Mouse (Mus musculus): Measurements from ENCODE around the gene Hpdl. TPM values are rescaled to one million over a fixed set of nuclear protein-coding genes. Genes with fewer than 3 reads are reported as not detected.

Gene Hpdl
- polyA plus RNA-seq, 1 experiment from 2014 or later: 1.5 TPM

DNA sequence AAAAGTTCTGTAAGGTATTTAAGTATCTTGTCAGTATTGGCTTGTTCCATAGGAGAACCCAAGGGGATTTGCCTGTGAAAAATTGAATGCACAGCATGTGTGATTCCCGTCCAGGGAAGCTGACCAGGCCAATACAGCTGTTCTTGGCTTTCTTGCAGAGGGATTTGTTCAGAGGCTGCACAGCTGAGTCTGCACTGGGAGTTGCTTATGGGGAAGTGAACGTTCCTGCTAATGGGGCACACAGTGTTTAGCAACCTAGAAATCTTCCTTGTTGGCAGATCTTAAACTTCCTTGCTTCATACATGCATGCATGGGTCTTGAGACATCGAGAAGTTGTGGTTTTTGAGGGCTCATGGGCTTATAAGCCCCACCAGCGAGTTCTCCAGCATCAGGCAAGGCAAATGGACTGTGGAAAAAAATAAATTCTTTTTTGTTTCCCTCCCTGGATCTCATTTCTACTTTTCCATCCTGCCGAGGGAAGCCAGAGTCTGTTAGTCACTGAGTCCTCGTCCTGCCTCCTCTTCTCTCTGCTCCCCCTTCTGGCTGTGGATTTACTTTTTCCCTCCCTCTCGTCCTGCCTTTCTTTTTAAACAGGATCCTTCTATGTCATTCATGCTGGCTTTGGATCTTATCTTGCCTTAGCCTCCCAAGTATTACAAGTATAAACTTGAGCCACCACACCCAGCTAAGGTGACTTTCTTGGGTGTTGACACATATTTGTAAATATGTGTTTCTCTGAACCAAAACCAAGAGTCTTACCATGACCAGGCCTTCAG lies 33.3 kb downstream of the Hpdl start:
- ATAC-seq (ENCODE audit: low read depth): no peak
- Histone ChIP-seq H3K27me3 (ENCODE audit: control insufficient read depth, insufficient read depth, low read length) (no peaks in the 10 kb centered on the region), H3K4me2 (ENCODE audit: low read depth, low read length) (no peak overlapping the region), H3K9me3 (ENCODE audit: control insufficient read depth, low read length) (peaks cover 3% of the 10 kb centered on the region; the same call in 1 of the 2 replicates), H3K36me3 (ENCODE audit: control insufficient read depth, insufficient read depth, low read length) (no peaks in the 10 kb centered on the region), H3K4me1 (ENCODE audit: control insufficient read depth, insufficient read depth, low read length) (no peaks in the 10 kb centered on the region), H3K27ac (ENCODE audit: low read depth, low read length) (no peak overlapping the region), H3K9ac (replicated peaks; ENCODE audit: low read depth, low read length) (no peak overlapping the region), H3K4me3 (ENCODE audit: low read depth, low read length) (no peak overlapping the region)
- 46% methylated on average over 7 of the region's 7 CpGs for WGBS

DNA sequence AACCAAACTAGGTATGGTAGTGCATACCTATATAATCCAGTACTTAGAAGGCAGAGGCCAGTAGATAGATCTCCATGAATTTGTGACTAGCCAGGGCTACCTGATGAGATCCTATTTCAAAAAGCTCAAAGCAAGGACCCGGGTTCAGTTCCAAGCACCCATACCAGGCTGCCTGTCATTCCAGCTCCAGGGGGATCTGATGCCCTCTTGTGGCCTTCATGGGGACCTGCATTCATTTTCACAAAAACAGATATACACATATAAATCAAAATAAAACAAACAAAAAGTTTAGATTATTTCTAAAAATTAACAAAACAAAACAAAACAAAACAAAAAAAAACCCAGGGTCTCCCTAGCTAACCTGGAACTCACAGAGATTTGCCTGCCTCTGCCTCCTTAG lies 34.9 kb downstream of the Hpdl start:
- no peak for ATAC-seq (ENCODE audit: low read depth)
- no peak overlapping the region for H3K4me3 ChIP-seq (ENCODE audit: low read depth, low read length)
- 0 out of 2 replicates have a peak, but pooled peaks cover 4% of the 10 kb centered on the region for H3K4me1 ChIP-seq (ENCODE audit: control insufficient read depth, insufficient read depth, low read length)
- H3K4me2 ChIP-seq (ENCODE audit: low read depth, low read length): no peak overlapping the region
- H3K9me3 ChIP-seq (ENCODE audit: control insufficient read depth, low read length): peaks cover 3% of the 10 kb centered on the region; the same call in 1 of the 2 replicates
- H3K9ac ChIP-seq (replicated peaks; ENCODE audit: low read depth, low read length): no peak overlapping the region
- H3K27ac ChIP-seq (ENCODE audit: low read depth, low read length): no peak overlapping the region
- H3K27me3 ChIP-seq (ENCODE audit: control insufficient read depth, insufficient read depth, low read length): no peaks in the 10 kb centered on the region
- H3K36me3 ChIP-seq (ENCODE audit: control insufficient read depth, insufficient read depth, low read length): no peaks in the 10 kb centered on the region
- 92% methylated on average over 1 of the region's 1 CpGs for WGBS

DNA sequence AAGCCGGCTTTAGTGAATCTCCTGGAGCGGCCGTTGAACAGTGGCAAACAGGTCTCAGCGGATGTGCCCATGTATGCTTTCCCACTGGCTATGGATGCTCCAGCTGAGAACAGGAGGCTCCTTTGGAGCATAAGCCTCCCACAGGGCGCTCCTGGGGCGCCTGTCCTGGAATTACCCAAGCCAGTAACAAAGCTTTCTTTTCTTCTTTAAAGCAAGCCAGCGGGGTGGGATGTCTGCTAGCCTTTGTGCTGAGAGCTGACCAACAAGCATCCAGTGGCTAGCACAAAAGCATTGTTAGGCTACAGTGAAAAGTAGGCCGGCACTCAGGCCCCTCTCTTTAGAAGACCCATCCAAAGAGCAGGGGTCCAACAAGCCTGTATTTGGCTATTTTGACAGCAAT lies 39.3 kb downstream of the Hpdl start:
- Histone ChIP-seq H3K4me2 (ENCODE audit: low read depth, low read length) (no peak overlapping the region), H3K9ac (replicated peaks; ENCODE audit: low read depth, low read length) (no peak overlapping the region), H3K27ac (ENCODE audit: low read depth, low read length) (no peak overlapping the region), H3K4me1 (ENCODE audit: control insufficient read depth, insufficient read depth, low read length) (0 out of 2 replicates have a peak, but pooled peaks cover 4% of the 10 kb centered on the region), H3K36me3 (ENCODE audit: control insufficient read depth, insufficient read depth, low read length) (no peaks in the 10 kb centered on the region), H3K9me3 (ENCODE audit: control insufficient read depth, low read length) (peaks cover 3% of the 10 kb centered on the region; the same call in 1 of the 2 replicates), H3K4me3 (ENCODE audit: low read depth, low read length) (no peak overlapping the region), H3K27me3 (ENCODE audit: control insufficient read depth, insufficient read depth, low read length) (no peaks in the 10 kb centered on the region)
- ATAC-seq (ENCODE audit: low read depth): no peak
- 7% methylated on average over 8 of the region's 8 CpGs for WGBS

DNA sequence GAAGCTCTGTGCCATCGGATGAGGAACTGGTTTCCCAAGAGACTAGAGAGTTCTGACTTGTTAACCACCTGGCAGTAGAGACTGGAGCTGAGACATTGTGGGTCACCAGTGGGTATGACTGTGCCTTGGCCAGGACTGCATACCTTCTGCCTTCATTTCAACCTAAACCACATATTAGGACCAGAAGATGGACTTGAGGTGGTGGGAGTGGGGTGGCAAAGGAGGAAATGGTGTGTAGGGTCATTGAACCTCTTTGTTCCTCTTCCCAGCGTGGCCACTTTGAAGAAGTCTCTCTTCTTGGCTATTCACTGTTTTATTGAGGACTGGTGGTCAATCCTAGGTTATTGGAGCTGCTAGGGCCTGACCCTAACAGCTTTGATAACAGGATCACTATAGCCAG lies 40.1 kb downstream of the Hpdl start:
- H3K4me1 ChIP-seq (ENCODE audit: control insufficient read depth, insufficient read depth, low read length): 0 out of 2 replicates have a peak, but pooled peaks cover 4% of the 10 kb centered on the region
- H3K4me2 ChIP-seq (ENCODE audit: low read depth, low read length): no peak overlapping the region
- WGBS: 11% methylated on average over 2 of the region's 2 CpGs
- H3K27me3 ChIP-seq (ENCODE audit: control insufficient read depth, insufficient read depth, low read length): no peaks in the 10 kb centered on the region
- H3K4me3 ChIP-seq (ENCODE audit: low read depth, low read length): no peak overlapping the region
- H3K9ac ChIP-seq (replicated peaks; ENCODE audit: low read depth, low read length): no peak overlapping the region
- no peak for ATAC-seq (ENCODE audit: low read depth)
- H3K36me3 ChIP-seq (ENCODE audit: control insufficient read depth, insufficient read depth, low read length): no peaks in the 10 kb centered on the region
- no peak overlapping the region for H3K27ac ChIP-seq (ENCODE audit: low read depth, low read length)
- H3K9me3 ChIP-seq (ENCODE audit: control insufficient read depth, low read length): no peaks in the 10 kb centered on the region

DNA sequence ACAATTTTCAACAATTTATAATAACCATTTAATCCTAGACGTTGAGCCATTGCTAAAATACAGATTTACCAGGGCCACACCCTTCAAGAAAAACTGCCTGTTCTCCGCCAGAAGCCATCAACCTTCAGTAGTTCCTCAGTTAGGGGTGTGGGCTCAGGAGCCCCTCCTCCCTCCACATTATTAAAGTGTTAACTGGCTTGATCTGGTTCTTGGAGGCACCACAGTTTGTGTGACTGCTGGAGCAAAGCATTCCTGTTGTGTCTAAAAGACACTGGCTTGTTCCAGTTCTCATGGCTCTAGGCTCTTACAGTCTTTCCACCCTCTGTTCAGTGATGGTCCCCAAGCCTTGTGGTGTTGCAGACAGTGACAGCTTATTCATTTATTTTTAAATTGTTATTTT lies 41.0 kb downstream of the Hpdl start:
- H3K36me3 ChIP-seq (ENCODE audit: control insufficient read depth, insufficient read depth, low read length): no peaks in the 10 kb centered on the region
- H3K4me2 ChIP-seq (ENCODE audit: low read depth, low read length): no peak overlapping the region
- H3K9me3 ChIP-seq (ENCODE audit: control insufficient read depth, low read length): no peaks in the 10 kb centered on the region
- no peak overlapping the region for H3K27ac ChIP-seq (ENCODE audit: low read depth, low read length)
- no peaks in the 10 kb centered on the region for H3K27me3 ChIP-seq (ENCODE audit: control insufficient read depth, insufficient read depth, low read length)
- H3K9ac ChIP-seq (replicated peaks; ENCODE audit: low read depth, low read length): no peak overlapping the region
- WGBS: 74% methylated on average over 2 of the region's 2 CpGs
- no peak for ATAC-seq (ENCODE audit: low read depth)
- no peak overlapping the region for H3K4me3 ChIP-seq (ENCODE audit: low read depth, low read length)
- 0 out of 2 replicates have a peak, but pooled peaks cover 4% of the 10 kb centered on the region for H3K4me1 ChIP-seq (ENCODE audit: control insufficient read depth, insufficient read depth, low read length)

DNA sequence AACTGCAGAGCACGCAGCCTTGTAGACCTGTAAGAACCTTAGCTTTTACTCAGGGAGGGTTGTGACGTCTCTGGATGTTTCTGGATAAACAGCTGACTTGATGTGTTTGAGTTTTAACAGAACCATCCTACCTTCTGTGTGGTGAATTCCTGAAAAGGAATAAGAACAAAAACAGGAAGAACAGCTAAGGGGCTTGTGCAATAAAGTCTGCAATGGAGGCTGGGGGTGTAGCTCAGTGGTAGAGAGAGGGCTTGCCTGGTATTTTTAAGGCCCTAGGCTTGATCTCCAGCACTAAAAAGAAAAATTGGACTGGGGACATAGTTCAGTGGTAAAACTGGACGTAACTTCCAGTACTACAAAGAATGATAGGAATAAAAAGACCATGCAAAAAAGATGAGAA lies 44.4 kb downstream of the Hpdl start:
- no peak overlapping the region for H3K4me3 ChIP-seq (ENCODE audit: low read depth, low read length)
- H3K9ac ChIP-seq (replicated peaks; ENCODE audit: low read depth, low read length): no peak overlapping the region
- H3K27me3 ChIP-seq (ENCODE audit: control insufficient read depth, insufficient read depth, low read length): no peaks in the 10 kb centered on the region
- no peak overlapping the region for H3K4me2 ChIP-seq (ENCODE audit: low read depth, low read length)
- no peaks in the 10 kb centered on the region for H3K36me3 ChIP-seq (ENCODE audit: control insufficient read depth, insufficient read depth, low read length)
- H3K4me1 ChIP-seq (ENCODE audit: control insufficient read depth, insufficient read depth, low read length): 0 out of 2 replicates have a peak, but pooled peaks cover under 1% of the 10 kb centered on the region
- 89% methylated on average over 3 of the region's 3 CpGs for WGBS
- no peak overlapping the region for H3K27ac ChIP-seq (ENCODE audit: low read depth, low read length)
- H3K9me3 ChIP-seq (ENCODE audit: control insufficient read depth, low read length): no peaks in the 10 kb centered on the region
- ATAC-seq (ENCODE audit: low read depth): no peak

DNA sequence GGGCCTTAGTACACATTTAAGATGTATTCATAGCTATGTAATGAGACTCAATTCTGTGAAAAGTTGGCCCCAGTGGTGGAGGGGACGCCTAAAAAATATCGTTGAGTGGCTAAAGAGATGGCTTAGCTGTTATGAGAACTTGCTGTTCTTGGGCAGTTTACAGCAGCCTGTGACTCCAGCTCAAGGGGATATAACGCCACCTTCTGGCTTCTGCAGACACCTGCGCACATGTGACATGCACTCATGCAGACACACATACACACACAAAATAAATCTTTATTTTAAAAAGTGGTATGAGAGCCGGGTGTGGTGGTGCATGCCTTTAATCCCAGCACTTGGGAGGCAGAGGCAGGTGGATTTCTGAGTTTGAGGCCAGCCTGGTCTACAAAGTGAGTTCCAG lies 45.1 kb downstream of the Hpdl start:
- Histone ChIP-seq H3K4me2 (ENCODE audit: low read depth, low read length) (no peak overlapping the region), H3K4me1 (ENCODE audit: control insufficient read depth, insufficient read depth, low read length) (no peaks in the 10 kb centered on the region), H3K36me3 (ENCODE audit: control insufficient read depth, insufficient read depth, low read length) (no peaks in the 10 kb centered on the region), H3K4me3 (ENCODE audit: low read depth, low read length) (no peak overlapping the region), H3K27me3 (ENCODE audit: control insufficient read depth, insufficient read depth, low read length) (no peaks in the 10 kb centered on the region), H3K27ac (ENCODE audit: low read depth, low read length) (no peak overlapping the region), H3K9ac (replicated peaks; ENCODE audit: low read depth, low read length) (no peak overlapping the region), H3K9me3 (ENCODE audit: control insufficient read depth, low read length) (no peaks in the 10 kb centered on the region)
- 93% methylated on average over 5 of the region's 5 CpGs for WGBS
- ATAC-seq (ENCODE audit: low read depth): no peak

Other genes starting within 250 kb of the Hpdl start
- 5.7 and 6.0 TPM in 2 replicates for gene Ccdc17, start 225.1 kb downstream of the Hpdl start, polyA plus RNA-seq (2014; fragmentation: Nextera tagmentation; extraction: Ambion mirVana)
- 90.6 and 105 TPM in 2 replicates for gene Nasp, start 193.8 kb downstream of the Hpdl start, polyA plus RNA-seq (2014; fragmentation: Nextera tagmentation; extraction: Ambion mirVana)
- gene Akr1a1, start 170.0 kb downstream of the Hpdl start, polyA plus RNA-seq (2014; fragmentation: Nextera tagmentation; extraction: Ambion mirVana): 710 and 714 TPM in 2 replicates
- gene Prdx1, start 136.2 kb downstream of the Hpdl start, polyA plus RNA-seq (2014; fragmentation: Nextera tagmentation; extraction: Ambion mirVana): 311 and 387 TPM in 2 replicates
- 16.1 and 18.6 TPM in 2 replicates for gene Mmachc, start 113.3 kb downstream of the Hpdl start, polyA plus RNA-seq (2014; fragmentation: Nextera tagmentation; extraction: Ambion mirVana)
- gene Ccdc163, start 113.2 kb downstream of the Hpdl start, polyA plus RNA-seq (2014; fragmentation: Nextera tagmentation; extraction: Ambion mirVana): 8.4 and 9.0 TPM in 2 replicates
- gene Tesk2, start 100.8 kb downstream of the Hpdl start, polyA plus RNA-seq (2014; fragmentation: Nextera tagmentation; extraction: Ambion mirVana): 2.8 and 3.7 TPM in 2 replicates
- 28.8 and 29.5 TPM in 2 replicates for gene Toe1, start 14.1 kb downstream of the Hpdl start, polyA plus RNA-seq (2014; fragmentation: Nextera tagmentation; extraction: Ambion mirVana)
- gene Mutyh, start 14.0 kb downstream of the Hpdl start, polyA plus RNA-seq (2014; fragmentation: Nextera tagmentation; extraction: Ambion mirVana): 4.8 and 7.0 TPM in 2 replicates
- gene Zswim5, start 55.7 kb upstream of the Hpdl start, polyA plus RNA-seq (2014; fragmentation: Nextera tagmentation; extraction: Ambion mirVana): 6.4 and 8.1 TPM in 2 replicates
- 56.0 and 59.0 TPM in 2 replicates for gene Urod, start 172.7 kb upstream of the Hpdl start, polyA plus RNA-seq (2014; fragmentation: Nextera tagmentation; extraction: Ambion mirVana)
- gene Hectd3, start 173.6 kb upstream of the Hpdl start, polyA plus RNA-seq (2014; fragmentation: Nextera tagmentation; extraction: Ambion mirVana): 19.3 and 22.6 TPM in 2 replicates
- gene Eif2b3, start 197.7 kb upstream of the Hpdl start, polyA plus RNA-seq (2014; fragmentation: Nextera tagmentation; extraction: Ambion mirVana): 54.6 and 54.9 TPM in 2 replicates